Mouse (Mus musculus): ENCODE data around the gene Ptprd. TPM values are rescaled to one million over a fixed set of nuclear protein-coding genes. Genes with fewer than 3 reads are reported as not detected.

Ptprd gene
- polyA plus RNA-seq, 1 experiment, result 7.4 TPM

GRCm38 (mm10) chr4:77777237-77777636, 434.5 kb downstream of the Ptprd start:
- TF ChIP-seq CTCF (IDR thresholded peaks at IDR 0.05; ENCODE audit: control insufficient read depth, insufficient read depth, low read length) (no peak), POLR2A (IDR thresholded peaks at IDR 0.05; ENCODE audit: borderline replicate concordance, control insufficient read depth, low read depth, low read length) (no peak)
- H3K4me1 ChIP-seq (ENCODE audit: control insufficient read depth, insufficient read depth, low read length), result no peaks in the 10 kb centered on the region
- WGBS, result 66% methylated on average over 2 of the region's 2 CpGs
- no peak overlapping the region for H3K27ac ChIP-seq (ENCODE audit: control insufficient read depth, insufficient read depth, low read depth, low read length, poor library complexity)
- H3K4me3 ChIP-seq (replicated peaks; ENCODE audit: control insufficient read depth, low read depth, low read length), result no peak overlapping the region

GRCm38 (mm10) chr4:77763790-77764189, 448.0 kb downstream of the Ptprd start:
- TF ChIP-seq CTCF (IDR thresholded peaks at IDR 0.05; ENCODE audit: control insufficient read depth, insufficient read depth, low read length) (no peak), POLR2A (IDR thresholded peaks at IDR 0.05; ENCODE audit: borderline replicate concordance, control insufficient read depth, low read depth, low read length) (no peak)
- Histone ChIP-seq H3K27ac (ENCODE audit: control insufficient read depth, insufficient read depth, low read depth, low read length, poor library complexity) (no peak overlapping the region), H3K4me3 (replicated peaks; ENCODE audit: control insufficient read depth, low read depth, low read length) (no peak overlapping the region), H3K4me1 (ENCODE audit: control insufficient read depth, insufficient read depth, low read length) (no peaks in the 10 kb centered on the region)
- 53% methylated on average over 1 of the region's 1 CpGs for WGBS

GRCm38 (mm10) chr4:77743391-77743790, 468.4 kb downstream of the Ptprd start:
- WGBS, result 80% methylated on average over 2 of the region's 2 CpGs
- H3K4me3 ChIP-seq (replicated peaks; ENCODE audit: control insufficient read depth, low read depth, low read length), result no peak overlapping the region
- H3K4me1 ChIP-seq (ENCODE audit: control insufficient read depth, insufficient read depth, low read length), result no peaks in the 10 kb centered on the region
- H3K27ac ChIP-seq (ENCODE audit: control insufficient read depth, insufficient read depth, low read depth, low read length, poor library complexity), result no peak overlapping the region
- TF ChIP-seq CTCF (IDR thresholded peaks at IDR 0.05; ENCODE audit: control insufficient read depth, insufficient read depth, low read length) (no peak), POLR2A (IDR thresholded peaks at IDR 0.05; ENCODE audit: borderline replicate concordance, control insufficient read depth, low read depth, low read length) (no peak)

- no peaks in the 10 kb centered on the region for H3K4me1 ChIP-seq (ENCODE audit: control insufficient read depth, insufficient read depth, low read length)
- no peak for TF ChIP-seq CTCF (IDR thresholded peaks at IDR 0.05; ENCODE audit: control insufficient read depth, insufficient read depth, low read length)
- no peak for TF ChIP-seq POLR2A (IDR thresholded peaks at IDR 0.05; ENCODE audit: borderline replicate concordance, control insufficient read depth, low read depth, low read length)
- 78% methylated on average over 6 of the region's 6 CpGs for WGBS
- H3K4me3 ChIP-seq (replicated peaks; ENCODE audit: control insufficient read depth, low read depth, low read length), result no peak overlapping the region
- H3K27ac ChIP-seq (ENCODE audit: control insufficient read depth, insufficient read depth, low read depth, low read length, poor library complexity), result no peak overlapping the region
Measured at GRCm38 (mm10) chr4:77721908-77722307, 489.9 kb downstream of the Ptprd start.

GRCm38 (mm10) chr4:77717792-77718191, 494.0 kb downstream of the Ptprd start:
- Histone ChIP-seq H3K27ac (ENCODE audit: control insufficient read depth, insufficient read depth, low read depth, low read length, poor library complexity) (no peak overlapping the region), H3K4me3 (replicated peaks; ENCODE audit: control insufficient read depth, low read depth, low read length) (no peak overlapping the region), H3K4me1 (ENCODE audit: control insufficient read depth, insufficient read depth, low read length) (no peaks in the 10 kb centered on the region)
- 61% methylated on average over 2 of the region's 2 CpGs for WGBS
- TF ChIP-seq CTCF (IDR thresholded peaks at IDR 0.05; ENCODE audit: control insufficient read depth, insufficient read depth, low read length) (no peak), POLR2A (IDR thresholded peaks at IDR 0.05; ENCODE audit: borderline replicate concordance, control insufficient read depth, low read depth, low read length) (no peak)

- TF ChIP-seq CTCF (IDR thresholded peaks at IDR 0.05; ENCODE audit: control insufficient read depth, insufficient read depth, low read length), result no peak
- TF ChIP-seq POLR2A (IDR thresholded peaks at IDR 0.05; ENCODE audit: borderline replicate concordance, control insufficient read depth, low read depth, low read length), result no peak
- H3K4me1 ChIP-seq (ENCODE audit: control insufficient read depth, insufficient read depth, low read length), result no peaks in the 10 kb centered on the region
- 70% methylated on average over 2 of the region's 2 CpGs for WGBS
- H3K27ac ChIP-seq (ENCODE audit: control insufficient read depth, insufficient read depth, low read depth, low read length, poor library complexity), result no peak overlapping the region
- no peak overlapping the region for H3K4me3 ChIP-seq (replicated peaks; ENCODE audit: control insufficient read depth, low read depth, low read length)
Measured at GRCm38 (mm10) chr4:77710231-77710630, 501.5 kb downstream of the Ptprd start.

GRCm38 (mm10) chr4:77698294-77698693, 513.5 kb downstream of the Ptprd start:
- WGBS, result 64% methylated on average over 2 of the region's 2 CpGs
- no peaks in the 10 kb centered on the region for H3K4me1 ChIP-seq (ENCODE audit: control insufficient read depth, insufficient read depth, low read length)
- TF ChIP-seq CTCF (IDR thresholded peaks at IDR 0.05; ENCODE audit: control insufficient read depth, insufficient read depth, low read length) (no peak), POLR2A (IDR thresholded peaks at IDR 0.05; ENCODE audit: borderline replicate concordance, control insufficient read depth, low read depth, low read length) (no peak)

GRCm38 (mm10) chr4:77675798-77676197, 536.0 kb downstream of the Ptprd start:
- H3K4me3 ChIP-seq (replicated peaks; ENCODE audit: control insufficient read depth, low read depth, low read length), result no peak overlapping the region
- TF ChIP-seq CTCF (IDR thresholded peaks at IDR 0.05; ENCODE audit: control insufficient read depth, insufficient read depth, low read length) (no peak), POLR2A (IDR thresholded peaks at IDR 0.05; ENCODE audit: borderline replicate concordance, control insufficient read depth, low read depth, low read length) (no peak)
- 53% methylated on average over 1 of the region's 1 CpGs for WGBS
- no peaks in the 10 kb centered on the region for H3K4me1 ChIP-seq (ENCODE audit: control insufficient read depth, insufficient read depth, low read length)
- H3K27ac ChIP-seq (ENCODE audit: control insufficient read depth, insufficient read depth, low read depth, low read length, poor library complexity), result no peak overlapping the region

More at GRCm38 (mm10) chr4:77698294-77698693, 513.5 kb downstream of the Ptprd start:
- H3K4me3 ChIP-seq (replicated peaks; ENCODE audit: control insufficient read depth, low read depth, low read length), result no peak overlapping the region
- no peak overlapping the region for H3K27ac ChIP-seq (ENCODE audit: control insufficient read depth, insufficient read depth, low read depth, low read length, poor library complexity)

GRCm38 (mm10) chr4:77664761-77665160, 547.0 kb downstream of the Ptprd start:
- 85% methylated on average over 2 of the region's 2 CpGs for WGBS
- Histone ChIP-seq H3K4me3 (replicated peaks; ENCODE audit: control insufficient read depth, low read depth, low read length) (no peak overlapping the region), H3K4me1 (ENCODE audit: control insufficient read depth, insufficient read depth, low read length) (no peaks in the 10 kb centered on the region), H3K27ac (ENCODE audit: control insufficient read depth, insufficient read depth, low read depth, low read length, poor library complexity) (no peak overlapping the region)
- TF ChIP-seq POLR2A (IDR thresholded peaks at IDR 0.05; ENCODE audit: borderline replicate concordance, control insufficient read depth, low read depth, low read length) (no peak), CTCF (IDR thresholded peaks at IDR 0.05; ENCODE audit: control insufficient read depth, insufficient read depth, low read length) (no peak)
